Mouse (Mus musculus): ENCODE measurements at regions not wholly inside any gene's neighbourhood (a gene's known extent, or its start where the extent isn't known, plus 50 kb on each side); places are given as distances from the start of the nearest gene placed in this dataset.
"Not testable (repeated sequence)": the region's sequence is repeated elsewhere in the genome, so short reads cannot be mapped to it uniquely, and the experiment has no call there.

DNA sequence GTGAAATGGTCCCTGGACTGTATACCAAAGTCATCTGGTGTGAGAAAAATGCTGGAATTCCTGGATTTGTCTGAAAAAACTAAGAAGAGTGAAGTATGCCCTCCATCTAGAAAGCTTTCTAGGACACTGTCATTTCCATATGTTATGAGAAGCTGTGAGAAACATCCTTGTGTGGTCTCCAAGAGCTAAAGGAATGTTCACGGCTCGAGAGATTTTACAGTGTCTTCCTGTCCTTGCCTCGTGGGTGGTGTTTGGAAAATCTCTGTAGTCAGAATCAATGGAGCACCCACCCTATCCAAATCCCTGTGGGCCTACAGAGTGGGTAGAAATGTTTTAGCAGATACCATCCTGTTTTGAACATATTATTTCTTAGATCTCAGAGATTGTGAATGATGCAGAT is 487.7 kb downstream of the Hdgfl1 start:
- no peak for DNase-seq
- intact Hi-C loops (cut with DNase I), result no loop called here

DNA sequence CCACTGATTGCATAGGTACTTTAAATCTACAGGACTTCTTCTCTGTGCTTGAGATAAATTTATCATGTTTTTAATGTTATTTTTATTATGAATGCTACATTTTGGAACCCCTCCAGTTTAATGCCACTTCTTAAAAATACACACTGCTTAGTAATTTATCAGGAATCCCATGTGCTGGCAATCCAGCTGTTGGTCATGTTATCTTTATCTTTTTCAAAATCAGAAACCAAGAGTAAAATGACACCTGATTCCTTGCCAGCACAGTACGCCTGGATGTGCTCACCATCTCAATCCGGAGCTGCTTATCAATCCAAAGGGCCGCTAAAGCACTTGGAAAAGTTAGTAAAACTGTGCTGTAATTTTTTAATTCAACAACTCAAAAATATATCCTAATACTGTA is 497.1 kb downstream of the Hdgfl1 start:
- intact Hi-C loops (cut with DNase I), result no loop called here
- DNase-seq, result no peak

DNA sequence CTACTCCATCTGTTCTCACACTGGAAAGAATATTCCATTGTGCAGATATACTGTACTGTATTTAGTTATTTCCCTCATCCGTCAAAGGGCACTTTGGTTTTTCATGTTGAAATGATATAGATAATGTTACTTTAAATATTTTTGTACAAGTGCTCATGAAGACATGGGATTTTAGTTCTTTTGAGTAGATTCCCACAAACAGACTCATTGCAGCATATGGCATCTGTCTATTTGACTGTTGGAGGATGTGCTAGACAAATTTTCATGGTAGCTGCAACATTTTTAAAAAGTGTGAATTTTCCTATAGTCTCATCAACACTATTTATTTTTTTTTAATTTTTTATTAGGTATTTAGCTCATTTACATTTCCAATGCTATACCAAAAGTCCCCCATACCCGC is 502.5 kb downstream of the Hdgfl1 start:
- no peak for DNase-seq
- intact Hi-C loops (cut with DNase I), result no loop called here

DNA sequence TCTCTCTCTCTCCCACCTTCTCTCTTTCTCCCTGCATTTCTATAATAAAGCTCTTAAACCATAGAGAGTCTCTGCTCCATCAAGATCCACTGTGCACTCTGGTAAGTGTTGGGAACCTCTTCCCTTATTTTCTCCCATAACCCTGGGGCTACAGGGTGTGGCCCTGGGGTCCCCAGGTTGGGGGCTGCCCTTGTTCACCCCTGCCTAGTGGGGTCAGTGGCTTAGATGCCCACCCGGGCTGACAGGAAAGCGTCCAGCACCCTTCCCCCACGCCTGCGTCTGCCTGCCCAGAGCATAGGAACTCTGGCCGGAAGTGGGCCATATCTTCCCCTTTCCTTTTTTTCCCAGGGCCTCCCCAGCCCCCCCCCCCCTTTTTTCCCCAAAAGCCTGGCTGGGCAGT is 534.0 kb downstream of the Hdgfl1 start:
- intact Hi-C loops (cut with DNase I), result no loop called here
- no peak for DNase-seq

DNA sequence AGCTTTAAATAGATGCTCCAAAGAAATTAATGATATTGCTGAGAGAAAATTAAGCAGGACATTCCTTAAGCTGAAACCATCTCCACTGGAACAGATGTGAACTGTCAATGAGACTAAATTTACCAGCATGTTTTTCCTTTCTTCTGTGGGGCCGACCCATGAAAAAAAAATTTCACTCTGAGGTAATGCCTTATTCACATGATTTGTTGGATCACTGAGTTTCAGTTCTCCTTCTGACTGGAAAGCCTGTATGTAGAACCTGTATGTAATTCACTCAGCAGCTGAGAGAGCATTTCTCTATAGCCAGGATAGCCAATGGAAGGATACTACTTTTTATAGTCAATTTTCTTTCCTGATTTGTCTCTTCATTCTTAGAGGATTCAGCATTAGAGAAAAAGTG is 535.3 kb downstream of the Hdgfl1 start:
- intact Hi-C loops (cut with DNase I), result no loop called here
- DNase-seq, result no peak

DNA sequence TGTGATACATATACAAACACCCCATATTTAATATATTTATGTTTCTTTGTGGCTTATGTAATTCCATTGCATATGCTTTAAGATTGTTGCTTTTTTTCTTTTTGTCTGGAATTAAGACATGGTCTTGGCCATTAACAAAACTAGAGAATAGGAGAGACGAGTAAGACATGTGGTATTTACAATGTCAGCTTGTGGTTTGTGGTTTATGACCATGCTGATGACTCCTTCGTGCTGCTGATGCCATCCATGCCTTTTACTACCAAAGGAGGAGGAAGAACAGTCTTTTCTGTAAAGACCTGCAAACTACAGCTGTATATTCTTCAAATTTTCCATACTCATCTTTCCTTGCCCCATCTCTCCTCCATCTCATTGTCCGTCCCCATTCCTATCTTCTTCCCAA is 552.7 kb downstream of the Hdgfl1 start:
- intact Hi-C loops (cut with DNase I), result no loop called here

DNA sequence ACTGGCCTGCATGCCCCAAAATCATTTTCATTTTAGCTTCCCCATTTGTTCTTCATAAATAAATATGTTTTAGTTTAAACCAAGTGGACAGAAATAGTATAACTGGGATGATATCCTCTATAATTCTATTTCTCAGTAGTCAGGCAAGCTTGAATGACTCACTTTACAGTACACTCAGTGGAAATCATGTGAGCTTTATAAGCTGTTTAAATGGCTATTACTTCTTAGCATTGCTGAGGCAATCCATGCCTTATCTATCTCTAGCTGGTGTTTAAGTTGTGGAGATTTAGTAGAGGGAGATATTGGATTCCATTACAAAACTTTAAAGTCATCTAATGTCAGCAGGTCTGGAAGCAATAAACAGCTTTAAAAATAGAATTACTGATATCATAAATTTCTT is 553.4 kb downstream of the Hdgfl1 start:
- DNase-seq, result no peak
- intact Hi-C loops (cut with DNase I), result no loop called here

More for the DNA sequence above, 552.7 kb downstream of the Hdgfl1 start:
- DNase-seq, result no peak

DNA sequence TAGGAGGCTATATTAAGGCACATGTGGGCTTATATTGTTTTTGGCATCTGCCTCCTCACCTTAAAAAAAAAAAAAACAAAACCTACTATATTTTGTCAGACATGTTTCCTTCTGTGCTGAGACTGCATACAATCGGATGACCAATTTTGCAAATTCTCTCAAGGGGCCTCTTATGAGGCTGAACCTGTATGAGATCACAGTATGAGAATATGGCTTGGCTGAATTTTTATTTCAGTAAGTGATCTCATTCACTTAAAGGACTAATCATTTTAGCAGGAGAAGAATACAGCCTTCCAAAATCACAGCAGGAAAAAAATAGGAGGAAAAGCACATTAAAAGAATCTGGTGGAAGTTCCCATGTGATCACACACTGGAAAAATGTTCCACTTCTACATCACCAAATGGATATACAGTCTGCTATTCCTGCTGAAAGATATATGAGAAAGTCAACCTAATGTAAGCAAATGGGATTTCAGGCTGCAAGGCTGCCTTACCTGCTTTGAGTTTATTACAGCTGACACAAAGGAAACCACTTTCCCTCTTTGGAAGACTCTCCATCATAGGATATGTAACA is 564.3 kb downstream of the Hdgfl1 start:
- intact Hi-C loops (cut with DNase I), result no loop called here
- DNase-seq, result no peak

DNA sequence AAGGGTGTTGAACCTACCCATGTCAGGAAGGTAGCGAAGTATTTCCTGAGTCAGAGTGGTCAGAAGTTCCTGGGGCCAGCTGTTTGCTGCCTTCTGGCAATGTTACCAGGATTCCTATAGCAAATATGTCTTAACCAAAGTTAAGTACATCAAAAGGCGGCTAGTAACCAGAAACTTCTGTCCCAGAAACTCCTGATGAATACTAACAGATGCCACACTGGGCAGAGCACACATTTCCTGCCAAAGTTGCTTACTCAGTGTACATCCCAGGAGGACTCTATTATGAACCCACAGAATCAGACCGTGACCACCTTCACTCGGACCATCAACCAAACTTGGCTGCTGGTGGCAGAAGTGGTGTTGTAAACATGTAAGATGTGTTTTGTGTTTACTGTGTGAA is 575.3 kb downstream of the Hdgfl1 start:
- intact Hi-C loops (cut with DNase I), result no loop called here
- no peak for DNase-seq

DNA sequence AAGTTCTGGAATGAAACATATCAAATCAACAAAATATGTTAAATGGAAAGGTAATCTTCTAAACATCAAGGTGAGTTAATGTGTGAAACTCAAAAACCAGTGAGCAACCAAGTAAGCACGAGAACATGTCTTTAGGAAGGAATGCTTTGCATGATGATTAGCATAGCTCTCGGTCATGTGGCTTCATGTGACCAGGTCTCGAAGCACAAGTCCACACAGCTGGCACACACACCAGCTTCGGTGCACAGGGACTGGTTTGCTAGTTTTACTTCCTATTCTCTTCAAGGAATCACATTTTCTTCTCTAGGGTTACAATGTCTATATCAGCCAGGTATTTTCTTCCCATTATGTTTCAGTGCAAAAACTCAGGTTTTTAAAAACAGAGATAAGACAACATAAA is 586.1 kb downstream of the Hdgfl1 start:
- no peak for DNase-seq
- intact Hi-C loops (cut with DNase I), result no loop called here

DNA sequence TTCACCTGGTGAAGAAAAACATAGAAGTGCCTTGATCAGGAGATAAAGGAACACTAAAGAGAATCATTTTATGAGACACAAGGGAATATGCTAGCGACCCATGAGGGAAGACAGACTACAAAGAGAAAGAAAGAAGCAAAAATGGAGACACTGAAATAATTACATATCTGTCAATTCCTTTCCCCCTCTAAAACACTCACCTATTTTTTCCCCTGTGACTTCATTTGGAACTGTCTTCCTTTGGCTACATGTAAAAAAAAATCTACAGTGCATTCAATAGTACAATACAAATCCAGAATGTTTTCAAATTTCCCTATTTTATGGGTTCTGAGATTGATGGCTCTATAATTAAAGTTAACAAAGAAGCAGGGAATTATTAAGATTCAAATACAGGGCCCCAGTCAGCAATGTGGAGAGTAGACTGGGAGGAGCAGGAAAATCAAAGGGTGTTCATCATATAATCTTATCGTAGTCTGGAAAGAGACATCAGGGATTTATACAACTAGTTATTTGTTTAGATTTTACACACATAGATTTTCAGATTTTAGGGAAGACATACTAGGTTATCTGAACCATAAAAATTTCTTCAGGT is 598.0 kb downstream of the Hdgfl1 start:
- DNase-seq, result no peak
- intact Hi-C loops (cut with DNase I), result no loop called here

DNA sequence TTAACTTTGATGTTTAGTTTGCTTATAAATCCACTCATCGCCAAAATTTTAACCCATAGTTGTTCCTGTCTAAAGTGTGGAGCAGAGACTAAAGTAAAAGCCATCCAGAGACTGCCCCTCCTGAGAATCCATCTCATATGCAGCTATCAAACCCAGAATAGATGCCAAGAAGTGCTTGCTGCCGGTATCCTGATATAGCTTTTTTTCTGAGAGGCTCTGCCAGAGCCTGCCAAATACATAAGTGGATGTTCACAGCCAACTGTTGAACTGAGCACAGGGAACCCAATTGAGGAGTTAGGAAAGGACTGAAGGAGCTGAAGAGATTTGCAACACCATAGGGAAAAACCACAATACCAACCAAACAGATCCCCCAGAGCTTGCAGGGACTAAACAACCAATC is 600.3 kb downstream of the Hdgfl1 start:
- intact Hi-C loops (cut with DNase I), result no loop called here
- DNase-seq, result no peak

DNA sequence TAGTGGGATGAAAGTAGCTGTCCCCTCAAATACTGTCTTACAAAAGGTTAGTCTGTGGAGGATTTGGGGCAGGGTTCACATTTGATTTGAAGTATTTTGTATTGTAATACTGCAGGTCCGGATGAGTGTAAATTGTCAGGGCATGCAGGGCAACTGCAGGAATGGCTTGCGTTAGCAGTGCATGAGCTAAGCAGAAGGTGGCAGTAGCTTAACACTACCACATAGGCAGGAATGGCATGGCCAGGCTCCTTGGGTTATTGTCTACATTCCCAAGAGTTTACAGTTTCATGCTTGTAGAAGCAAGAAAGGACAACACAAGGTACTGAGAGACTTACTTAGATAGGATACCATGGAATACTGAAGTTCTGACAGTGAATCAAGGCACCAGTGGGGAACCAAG is 611.3 kb downstream of the Hdgfl1 start:
- intact Hi-C loops (cut with DNase I), result no loop called here
- no peak for DNase-seq

DNA sequence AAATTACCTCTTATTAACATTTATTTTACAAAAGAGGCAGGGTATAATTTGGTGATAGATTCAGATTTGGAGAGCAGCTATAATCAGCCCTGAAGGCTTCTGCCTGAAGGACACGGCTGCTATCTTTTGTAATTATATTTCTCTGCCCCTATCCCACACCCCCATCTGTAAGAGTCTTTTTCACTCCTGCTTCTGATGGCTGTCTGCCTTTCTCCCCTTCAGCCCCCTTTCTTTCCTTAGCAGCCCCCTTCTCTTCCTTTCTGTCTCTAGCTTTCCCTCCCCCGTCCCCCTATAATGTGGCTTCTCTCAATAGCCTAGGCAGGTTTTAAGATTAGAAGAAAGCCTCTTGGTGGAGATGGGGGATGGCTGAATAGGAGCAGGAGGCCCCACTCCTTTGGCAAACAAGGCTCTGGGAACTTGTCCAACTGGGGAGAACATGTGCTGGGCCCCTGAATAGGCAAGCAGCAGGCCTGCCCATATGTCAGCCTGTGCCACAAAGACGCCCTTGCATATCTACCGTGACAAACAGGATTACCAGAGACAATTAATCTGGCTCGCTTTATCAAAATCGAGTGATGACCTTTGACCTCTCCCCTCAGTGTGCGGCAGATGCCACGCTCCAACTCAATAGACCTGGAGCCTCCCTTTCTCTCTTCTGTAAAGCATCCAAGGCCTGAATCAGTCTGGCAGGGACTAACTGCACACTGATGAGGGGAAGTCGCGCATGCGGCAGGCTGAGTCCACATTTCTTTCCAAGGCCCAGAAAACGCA is 615.1 kb downstream of the Hdgfl1 start:
- intact Hi-C loops (cut with DNase I), result no loop called here
- DNase-seq, result no peak

DNA sequence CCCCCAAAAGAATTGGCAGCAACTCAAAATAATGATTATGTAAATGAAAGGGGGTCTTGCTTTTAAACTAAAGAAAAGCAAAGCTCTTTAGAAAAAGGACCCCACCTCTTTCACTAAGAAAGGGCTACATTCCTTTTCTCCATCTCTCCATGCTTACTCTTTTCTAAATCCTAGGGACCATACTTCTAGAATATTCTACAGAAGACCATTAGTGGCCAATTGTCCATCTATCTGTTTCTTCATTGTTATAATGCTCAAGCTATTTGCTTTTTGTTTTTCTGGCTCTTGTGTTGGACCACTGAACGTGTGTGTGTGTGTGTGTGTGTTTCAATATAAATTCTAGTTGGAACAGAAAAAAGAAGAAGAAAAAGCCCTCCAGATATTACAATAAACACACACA is 615.7 kb downstream of the Hdgfl1 start:
- intact Hi-C loops (cut with DNase I), result no loop called here

DNA sequence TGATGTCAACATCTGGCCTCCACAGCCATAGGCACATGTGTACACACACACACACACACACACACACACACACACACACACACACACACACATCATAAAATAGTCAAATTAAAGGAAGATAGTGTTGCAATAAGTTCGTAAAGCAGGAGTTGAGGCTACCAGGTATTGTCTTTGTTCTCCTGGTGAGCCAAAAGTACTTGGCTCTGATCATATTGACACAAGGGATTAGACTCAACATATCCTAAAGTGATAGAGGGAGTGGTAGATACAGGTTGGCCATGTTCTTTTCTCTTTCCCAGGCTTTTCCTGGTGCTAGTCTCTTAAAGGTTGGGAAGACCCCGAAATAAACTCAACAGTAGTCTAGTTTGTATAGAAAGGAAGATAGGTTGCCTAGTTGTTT is 616.9 kb downstream of the Hdgfl1 start:
- intact Hi-C loops (cut with DNase I), result no loop called here

More for the DNA sequence above, 615.7 kb downstream of the Hdgfl1 start:
- DNase-seq, result no peak

DNA sequence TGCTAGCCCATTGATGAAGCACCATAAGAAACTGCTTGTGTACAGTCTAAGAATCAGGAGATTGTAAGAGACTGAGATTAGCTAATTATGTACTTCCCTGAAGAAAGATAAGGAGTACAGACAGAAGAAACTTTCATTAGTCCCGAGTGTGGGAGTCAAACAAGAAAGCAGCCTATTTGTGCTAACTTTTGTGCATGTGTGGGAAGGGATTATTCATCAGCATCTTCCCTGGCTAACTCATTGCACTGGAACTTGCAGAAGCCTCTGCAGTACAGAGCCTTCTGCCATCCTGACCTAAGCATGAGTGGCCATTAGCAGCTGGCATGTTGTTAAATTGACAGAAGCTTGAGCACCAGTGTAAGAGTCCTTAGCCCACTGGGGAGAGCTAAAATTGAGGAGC is 619.5 kb downstream of the Hdgfl1 start:
- intact Hi-C loops (cut with DNase I), result no loop called here
- DNase-seq, result no peak

More for the DNA sequence above, 616.9 kb downstream of the Hdgfl1 start:
- no peak for DNase-seq

DNA sequence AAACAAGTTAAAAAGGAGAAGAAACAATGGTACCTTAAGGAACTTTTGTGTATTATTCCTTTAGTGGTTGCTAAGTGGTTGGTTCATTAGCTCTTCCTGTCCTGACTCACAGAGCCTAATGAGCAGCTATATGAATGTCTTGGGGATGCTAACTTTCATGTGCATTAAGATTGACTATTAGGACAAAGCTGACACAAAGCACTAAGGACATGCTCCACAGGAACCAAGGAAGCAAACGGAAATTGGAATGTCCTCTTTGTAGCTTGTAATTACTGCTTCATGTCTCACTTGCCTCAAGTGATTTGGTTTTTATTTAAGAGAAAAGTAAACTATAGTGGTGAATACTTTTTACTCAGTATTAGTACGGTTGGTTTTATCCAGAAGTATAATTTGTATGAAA is 627.2 kb downstream of the Hdgfl1 start:
- intact Hi-C loops (cut with DNase I), result no loop called here
- DNase-seq, result no peak

DNA sequence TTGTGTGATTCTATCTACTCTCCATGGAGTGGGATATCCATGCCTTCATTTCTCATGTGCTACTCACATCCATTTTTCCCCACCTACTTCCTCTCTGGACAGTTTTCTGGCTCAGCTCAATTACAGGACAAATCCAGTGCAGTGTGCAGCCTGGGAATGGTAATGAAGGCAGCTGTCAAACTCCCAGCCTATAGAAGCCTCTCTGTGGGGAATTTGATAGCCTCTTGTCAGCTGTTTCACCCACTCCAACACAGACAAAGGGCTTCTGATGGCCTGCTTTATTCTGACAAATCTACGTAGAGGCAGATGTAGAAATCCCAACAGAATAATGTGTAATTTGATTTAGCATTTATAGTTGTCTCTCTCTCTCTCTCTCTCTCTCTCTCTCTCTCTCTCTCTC is 650.6 kb downstream of the Hdgfl1 start:
- DNase-seq, result no peak
- intact Hi-C loops (cut with DNase I), result no loop called here

DNA sequence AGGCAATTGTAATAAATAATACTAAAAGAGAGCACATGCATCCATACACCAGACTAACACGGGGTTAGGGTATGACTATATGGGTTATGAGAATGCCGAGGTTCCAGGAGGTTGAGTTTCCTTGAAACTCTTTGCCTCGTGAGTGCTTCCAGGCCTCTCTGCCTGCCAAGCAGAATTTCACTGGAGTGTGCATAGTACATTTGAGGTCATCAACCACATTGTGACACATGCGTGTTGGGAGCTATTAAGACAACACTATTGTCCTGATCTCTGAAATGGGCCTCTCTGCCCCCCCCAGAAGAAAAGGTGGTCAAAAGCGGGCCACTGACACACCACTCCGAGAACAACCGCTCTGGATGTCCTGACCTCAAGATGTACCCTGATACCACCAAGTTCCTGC is 655.8 kb downstream of the Hdgfl1 start:
- intact Hi-C loops (cut with DNase I), result no loop called here
- DNase-seq, result no peak

DNA sequence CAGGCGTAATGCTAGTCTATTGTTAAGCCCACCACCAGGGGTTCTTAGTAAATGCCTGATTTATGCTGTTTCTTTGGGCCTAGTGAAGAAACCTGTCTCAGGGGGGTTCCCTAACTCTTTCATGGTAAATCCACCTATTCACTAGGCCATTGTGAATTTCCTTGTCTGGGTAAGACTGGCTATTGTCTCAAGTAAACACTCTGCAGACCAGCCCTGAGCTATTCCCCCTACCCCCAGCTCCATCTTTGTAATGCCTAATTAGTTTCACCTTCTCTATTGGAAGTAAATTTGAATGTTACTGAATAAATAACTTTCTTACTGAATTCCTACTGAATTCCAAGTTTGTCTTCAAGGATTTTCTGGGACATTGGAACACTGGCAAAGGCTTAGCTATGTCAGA is 656.2 kb downstream of the Hdgfl1 start:
- intact Hi-C loops (cut with DNase I); DNase-seq: not testable (repeated sequence)

DNA sequence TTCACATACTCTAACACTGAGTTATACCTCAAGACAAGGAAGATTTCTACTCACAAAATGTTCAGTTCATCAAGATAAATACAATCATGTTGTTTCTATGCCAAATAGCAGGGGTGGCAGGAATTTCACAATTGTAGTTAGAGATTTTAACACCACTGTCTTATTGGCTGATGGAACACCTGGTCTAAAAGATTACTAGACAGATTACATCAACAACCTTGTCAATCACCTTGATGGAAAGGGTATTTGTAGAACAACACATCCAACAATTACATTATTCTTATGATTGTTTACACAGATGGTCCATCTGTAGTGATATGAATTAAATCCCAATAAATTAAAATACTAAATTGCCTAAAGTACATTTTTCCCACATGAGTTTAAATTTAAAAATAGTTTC is 657.4 kb downstream of the Hdgfl1 start:
- DNase-seq, result no peak
- intact Hi-C loops (cut with DNase I), result no loop called here
